Mouse (Mus musculus) lung, adult 2 months (tissue): ENCODE data around the gene Trim10.

Source experiments
- CTCF ChIP-seq: fragments of 200-500 bp; IDR thresholded peaks from 2 replicates; pipeline ENCODE4 v1.5.1; 2011; ENCODE audit warnings: mild to moderate bottlenecking, low read length, control low read depth; ENCODE audit not compliant: insufficient read depth
- POLR2A ChIP-seq: fragments of 200-500 bp; IDR thresholded peaks from 2 replicates; pipeline ENCODE4 v1.6.1; 2011; ENCODE audit warnings: low read depth, mild to moderate bottlenecking, control low read depth, low read length, borderline replicate concordance; ENCODE audit errors: extremely low read depth

GRCm38 (mm10) chr17:36830470-36830869 lies 38.9 kb upstream of the Trim10 start:
- TF ChIP-seq CTCF (no peak), POLR2A (no peak)
